Mouse (Mus musculus) bone marrow, adult 2 months (tissue): ENCODE measurements around the gene Ccdc127. TPM values are rescaled to one million over a fixed set of nuclear protein-coding genes. Genes with fewer than 3 reads are reported as not detected.

ENCODE experiments used
- H3K27ac ChIP-seq: fragments of 200-500 bp; 2 replicates; pipeline ENCODE4 v1.5.1; 2012; ENCODE audit warnings: low read depth, mild to moderate bottlenecking, control low read depth, inconsistent platforms, low read length; ENCODE audit not compliant: control insufficient read depth, poor library complexity, insufficient read depth
- H3K4me1 ChIP-seq: fragments of 200-500 bp; 2 replicates; pipeline ENCODE4 v1.6.1; 2011; ENCODE audit warnings: low read length; ENCODE audit not compliant: control insufficient read depth, insufficient read depth
- H3K4me3 ChIP-seq: fragments of 200-500 bp; replicated peaks from 2 replicates; pipeline ENCODE3; 2011; ENCODE audit warnings: mild to moderate bottlenecking, low read depth, low read length, control low read depth; ENCODE audit not compliant: control insufficient read depth
- CTCF ChIP-seq: fragments of 200-500 bp; IDR thresholded peaks from 2 replicates; pipeline ENCODE4 v1.5.1; 2011; ENCODE audit warnings: low read length, control low read depth; ENCODE audit not compliant: control insufficient read depth, insufficient read depth
- POLR2A ChIP-seq: fragments of 200-500 bp; IDR thresholded peaks from 2 replicates; pipeline ENCODE4 v1.6.1; 2011; ENCODE audit warnings: low read depth, mild to moderate bottlenecking, control low read depth, low read length, borderline replicate concordance; ENCODE audit not compliant: control insufficient read depth
- WGBS: fragments of 180-500 bp; shearing (Covaris S2); methylation state at CpG from one replicate; pipeline ENCODE4 v1.1.7; 2018; 5-methylcytosine and 5-hydroxymethylcytosine counted together
- polyA plus RNA-seq: library from polyadenylated mRNA; stranded (reverse); fragments of >200 nt; gene quantifications from 2 replicates; pipeline ENCODE4 v1.2.4, GENCODE M21; 2011; ENCODE audit warnings: low replicate concordance; ENCODE audit not compliant: missing spikeins, insufficient read depth, insufficient read length

Gene Ccdc127
- polyA plus RNA-seq, 1 experiment, result 22.1 TPM

DNA sequence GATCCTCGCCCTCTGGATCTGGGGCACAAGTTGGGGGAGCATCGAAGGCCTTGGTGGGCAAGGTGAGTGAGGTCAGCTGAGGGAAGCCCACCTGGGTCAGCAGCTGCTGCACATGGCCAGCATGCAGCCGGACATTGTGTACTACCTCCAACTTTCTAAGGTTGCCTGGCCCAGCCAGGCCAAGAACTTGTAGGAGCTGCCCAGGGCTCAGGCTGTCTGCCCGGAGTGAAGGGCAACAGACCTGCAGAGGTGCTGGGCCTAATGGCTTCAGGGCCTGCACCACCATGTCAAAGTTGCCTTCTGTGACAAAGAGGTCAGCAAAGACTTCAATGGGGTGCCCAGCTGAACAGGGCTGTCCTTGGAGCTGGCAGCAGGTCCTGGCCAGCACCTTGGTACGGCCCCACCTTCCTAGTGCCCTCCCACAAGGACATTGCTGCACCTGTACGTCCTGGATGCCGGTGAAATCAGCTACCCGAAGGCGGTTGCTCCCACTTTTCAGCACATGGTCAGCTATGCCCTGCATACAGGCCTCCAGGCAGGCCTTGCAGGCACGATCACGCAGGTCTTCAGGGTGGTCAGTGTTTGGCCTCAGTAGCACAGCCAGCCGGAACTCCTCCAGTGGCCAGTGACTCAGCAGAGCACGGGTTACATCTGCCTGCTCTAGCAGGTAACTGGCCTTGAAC, 13.2 kb downstream of the Ccdc127 start:
- Histone ChIP-seq H3K4me1 (no peaks in the 10 kb centered on the region; the same call in 1 of the 2 replicates), H3K4me3 (no peak overlapping the region), H3K27ac (no peak overlapping the region)
- TF ChIP-seq POLR2A, result no peak
- TF ChIP-seq CTCF, result no peak
- 75% methylated on average over 13 of the region's 13 CpGs for WGBS

DNA sequence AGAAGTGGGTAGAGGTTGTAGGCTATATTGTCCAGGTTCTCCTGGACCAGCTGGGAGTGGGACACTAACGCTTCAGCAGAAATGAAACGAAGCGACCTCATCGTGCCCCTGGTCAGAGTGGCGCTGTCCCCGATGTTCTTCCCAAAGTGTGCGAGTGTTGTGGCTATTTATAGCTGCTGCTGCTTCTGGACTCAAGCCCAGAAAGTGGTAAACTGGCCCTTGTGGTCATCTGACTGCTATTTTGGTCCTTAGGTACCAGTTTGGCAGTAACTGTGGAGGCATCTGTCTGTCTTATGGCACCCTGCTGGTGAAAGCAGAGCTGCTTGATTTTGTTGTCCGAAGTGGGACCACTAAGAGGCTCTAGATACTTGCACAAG, 13.7 kb downstream of the Ccdc127 start, which contains the start of gene Lrrc14b:
TSS of gene Lrrc14b (minus strand) at position 147 of the 377 bp plus-strand sequence.
- Histone ChIP-seq H3K27ac (no peak within 1 kb of the TSS), H3K4me3 (no peak within 1 kb of the TSS), H3K4me1 (no peaks in the 10 kb centered on the region; the same call in 1 of the 2 replicates)
- WGBS, result 31% methylated on average over 8 of the region's 8 CpGs
- TF ChIP-seq POLR2A (no peak), CTCF (no peak)

DNA sequence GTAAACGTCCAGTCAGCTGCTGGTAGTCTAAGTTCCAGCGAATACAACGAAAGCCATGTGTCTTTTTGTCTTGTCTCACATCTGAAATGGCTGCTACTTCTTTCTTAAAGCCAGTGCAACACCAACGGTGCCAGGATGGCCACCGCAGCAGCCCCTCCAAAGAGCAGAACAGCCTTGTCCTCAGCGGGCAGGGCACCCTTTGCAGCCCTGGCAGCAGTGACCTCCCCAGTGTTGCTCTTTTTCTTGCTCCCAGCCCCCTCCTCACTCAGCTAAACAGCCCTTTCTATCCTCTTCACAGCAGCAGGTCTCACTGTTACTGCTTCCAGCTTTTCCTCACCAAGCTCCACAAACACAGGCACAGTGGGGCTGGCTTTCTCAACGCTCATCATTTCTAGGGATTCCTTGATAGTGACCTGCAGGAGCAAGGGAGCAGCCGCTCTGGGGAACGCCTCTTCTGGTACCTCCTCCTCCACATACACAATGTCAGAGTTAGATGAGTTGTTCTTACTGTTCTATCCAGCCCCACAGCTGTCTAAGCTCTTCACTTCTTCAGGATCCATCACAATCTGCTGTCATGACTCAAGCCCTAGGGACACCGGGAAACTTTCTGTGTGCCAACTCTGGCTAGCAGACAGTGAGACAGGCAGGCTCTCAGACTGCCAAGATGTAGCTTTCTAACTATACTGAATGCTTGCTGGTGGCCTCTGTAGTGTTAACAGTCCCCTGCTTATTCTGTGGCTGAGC, 31.6 kb downstream of the Ccdc127 start:
- Histone ChIP-seq H3K4me3 (no peak overlapping the region), H3K27ac (no peak overlapping the region), H3K4me1 (no peaks in the 10 kb centered on the region)
- 80% methylated on average over 10 of the region's 10 CpGs for WGBS
- TF ChIP-seq CTCF (no peak), POLR2A (no peak)

DNA sequence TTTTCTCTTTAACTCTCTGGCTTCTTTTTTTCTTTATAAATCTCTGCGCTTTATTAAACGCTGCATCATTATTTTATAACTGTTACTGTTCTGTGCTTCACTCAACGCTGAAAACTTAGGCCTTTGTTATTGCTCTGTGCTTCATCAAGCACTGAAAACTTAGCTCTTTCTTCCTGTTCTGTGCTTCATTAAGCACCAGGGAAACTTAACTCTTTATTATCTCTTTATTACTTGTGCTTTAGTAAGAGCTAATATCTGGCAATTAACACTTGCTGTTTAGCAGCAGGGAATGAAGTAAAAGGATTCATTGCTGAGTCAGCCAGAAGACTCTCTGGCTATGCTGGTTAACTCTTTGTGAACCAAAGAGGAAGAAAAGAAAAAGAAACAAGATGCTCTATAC, 32.2 kb downstream of the Ccdc127 start:
- H3K4me3 ChIP-seq, result no peak overlapping the region
- TF ChIP-seq CTCF (no peak), POLR2A (no peak)
- no peak overlapping the region for H3K27ac ChIP-seq
- 73% methylated on average over 3 of the region's 3 CpGs for WGBS
- H3K4me1 ChIP-seq, result no peaks in the 10 kb centered on the region

DNA sequence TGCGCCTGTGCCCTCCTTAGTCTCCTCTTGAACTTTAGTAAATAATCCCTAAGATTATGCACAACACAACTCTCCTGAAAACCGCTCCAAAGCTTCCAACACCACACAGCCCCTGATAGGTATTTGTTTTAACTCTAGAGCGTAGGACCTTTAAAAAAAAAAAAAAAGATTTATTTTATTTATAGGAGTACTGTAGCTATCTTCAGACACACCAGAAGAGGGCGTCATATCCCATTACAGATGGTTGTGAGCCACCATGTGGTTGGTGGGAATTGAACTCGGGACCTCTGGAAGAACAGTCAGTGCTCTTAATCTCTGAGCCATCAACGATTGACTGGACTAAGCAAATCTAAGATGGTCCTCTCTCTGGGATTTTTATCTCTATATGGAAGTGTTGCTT, 39.6 kb downstream of the Ccdc127 start:
- Histone ChIP-seq H3K4me1 (no peaks in the 10 kb centered on the region; the same call in 1 of the 2 replicates), H3K27ac (no peak overlapping the region), H3K4me3 (no peak overlapping the region)
- WGBS, result 60% methylated on average over 6 of the region's 6 CpGs
- TF ChIP-seq CTCF, result no peak
- TF ChIP-seq POLR2A, result no peak

DNA sequence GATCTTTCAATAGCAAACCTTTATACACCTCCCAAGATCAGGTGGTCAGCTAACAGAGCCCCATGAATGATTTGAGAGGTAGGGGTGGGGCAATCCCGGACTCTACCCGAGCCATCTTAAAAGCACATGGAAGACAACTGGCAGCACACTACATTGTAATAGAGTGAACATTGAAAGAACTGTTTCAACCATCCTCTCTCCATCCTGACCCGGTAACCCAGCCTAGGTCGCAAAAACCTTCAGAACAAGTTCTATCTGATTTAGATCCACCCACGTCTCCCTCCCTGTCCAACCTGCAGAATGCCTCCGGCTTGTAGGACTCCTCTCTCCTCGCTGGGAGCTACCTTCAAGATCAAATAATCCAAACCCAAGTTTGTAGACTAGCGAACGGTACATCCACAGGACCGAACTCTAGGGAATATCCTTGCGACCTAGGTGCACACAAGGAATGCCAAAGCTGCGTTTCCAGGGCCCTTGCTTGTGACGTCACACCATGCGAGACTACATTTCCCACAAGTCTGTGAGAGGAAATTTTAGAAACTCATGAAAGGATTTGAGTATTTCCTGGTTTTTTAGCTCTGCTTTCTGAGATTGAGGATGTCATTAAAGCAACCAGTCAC, 40.4 kb downstream of the Ccdc127 start, which contains the start of gene Zfp72:
TSS of gene Zfp72 (minus strand) at position 466 of the 620 bp plus-strand sequence.
- H3K4me3 ChIP-seq, result peak within 1 kb of the TSS; percentile 68
- TF ChIP-seq POLR2A (no peak), CTCF (no peak)
- under 1% methylated on average over 14 of the region's 14 CpGs for WGBS
- no peak within 1 kb of the TSS for H3K27ac ChIP-seq
- H3K4me1 ChIP-seq, result no peaks in the 10 kb centered on the region; the same call in 1 of the 2 replicates

DNA sequence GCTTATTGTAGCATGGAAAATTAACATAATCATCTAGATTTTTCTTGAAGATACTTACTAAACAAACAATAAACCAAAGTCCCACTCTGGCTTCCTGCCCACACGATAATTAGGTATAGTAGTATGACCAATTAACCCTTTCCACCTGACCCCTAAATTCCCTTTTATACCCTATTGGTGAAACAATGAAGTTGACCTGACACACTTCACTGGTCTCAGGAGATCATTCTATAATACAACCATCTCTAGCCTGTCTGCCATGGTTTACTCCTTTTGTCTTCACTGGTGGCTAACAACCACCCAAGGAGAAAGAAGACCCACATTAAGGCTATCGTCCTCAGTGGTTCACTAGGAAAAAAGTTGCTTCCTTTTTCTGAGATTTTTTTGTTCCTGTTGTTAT, 41.0 kb downstream of the Ccdc127 start:
- 56% methylated on average over 2 of the region's 2 CpGs for whole genome bisulfite sequencing
- TF ChIP-seq POLR2A (no peak), CTCF (no peak)
- no peak overlapping the region for H3K27ac ChIP-seq
- no peak overlapping the region for H3K4me3 ChIP-seq
- H3K4me1 ChIP-seq, result no peaks in the 10 kb centered on the region; the same call in 1 of the 2 replicates

DNA sequence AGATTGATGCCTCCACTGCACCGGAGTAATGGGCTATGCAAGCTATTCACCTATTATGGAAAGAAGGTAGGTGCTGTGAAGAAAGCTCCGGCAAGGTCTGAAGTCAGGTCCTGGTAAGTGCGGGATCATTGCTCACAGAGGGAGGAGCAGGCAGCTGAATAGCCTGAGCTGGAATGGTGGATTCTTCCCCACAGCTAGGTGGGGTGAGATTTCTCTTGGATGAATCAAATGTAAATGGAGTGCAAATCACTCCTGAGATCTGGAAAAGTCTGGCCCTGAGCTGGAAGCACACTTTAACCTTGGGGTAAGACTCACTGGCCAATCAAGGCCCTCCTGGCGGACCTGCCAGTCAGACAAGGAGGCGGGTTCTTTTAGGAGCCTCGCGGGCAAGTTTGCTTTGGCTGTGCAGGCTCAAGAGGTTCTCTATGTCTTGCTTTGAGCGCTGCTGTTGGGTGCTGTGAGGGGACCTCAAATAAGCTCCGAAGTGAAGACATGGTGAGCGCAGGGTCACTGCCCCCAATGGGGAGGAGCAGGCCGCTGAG, 49.3 kb downstream of the Ccdc127 start, which contains the start of gene Ftl1-ps1:
TSS of gene Ftl1-ps1 (plus strand) at position 397 of the 542 bp plus-strand sequence.
- Histone ChIP-seq H3K27ac (no peak within 1 kb of the TSS), H3K4me3 (no peak within 1 kb of the TSS), H3K4me1 (no peaks in the 10 kb centered on the region)
- no peak for TF ChIP-seq CTCF
- TF ChIP-seq POLR2A, result no peak
- 29% methylated on average over 11 of the region's 11 CpGs for WGBS

Other genes starting within 250 kb of the Ccdc127 start
- gene Slc9a3, start 228.9 kb upstream of the Ccdc127 start, polyA plus RNA-seq, result not detected in 2 replicates
- 40.2 and 44.8 TPM in 2 replicates for gene Exoc3, start 141.6 kb upstream of the Ccdc127 start, polyA plus RNA-seq
- gene Ahrr, start 58.0 kb upstream of the Ccdc127 start, polyA plus RNA-seq, result not detected in 2 replicates
- gene Pdcd6, start 32.7 kb upstream of the Ccdc127 start, polyA plus RNA-seq, result 36.0 and 45.3 TPM in 2 replicates
- 76.4 and 85.4 TPM in 2 replicates for gene Sdha, start within 50 bp of the Ccdc127 start, polyA plus RNA-seq
- 0.36 TPM in 1 of 2 replicates, not detected in the other for gene Lrrc14b, start 13.7 kb downstream of the Ccdc127 start, polyA plus RNA-seq
- 0.40 and 0.72 TPM in 2 replicates for gene Zfp72, start 40.5 kb downstream of the Ccdc127 start, polyA plus RNA-seq
- gene Ftl1-ps1, start 49.4 kb downstream of the Ccdc127 start, polyA plus RNA-seq, result 295 and 726 TPM in 2 replicates
- 9.6 and 14.5 TPM in 2 replicates for gene Zfp825, start 143.7 kb downstream of the Ccdc127 start, polyA plus RNA-seq